Mouse (Mus musculus): ENCODE measurements around the gene Golt1a.

GRCm38 (mm10) chr1:133367606-133368488 lies 58.2 kb downstream of the Golt1a start:
- TF ChIP-seq CTCF (conservative IDR thresholded peaks at IDR 0.05; ENCODE audit: low read length) = no peak
- no peak for TF ChIP-seq POU5F1 (IDR thresholded peaks at IDR 0.05; ENCODE audit: borderline replicate concordance, low read length)
